Mouse (Mus musculus): Measurements from ENCODE around the gene Gm10273. TPM values are rescaled to one million over a fixed set of nuclear protein-coding genes. Genes with fewer than 3 reads are reported as not detected.

Gm10273 gene
- total and polyA plus RNA-seq, 3 experiments = 16.6 to 132 (median 28.6) TPM

- no peak overlapping the region for H3K27ac ChIP-seq (ENCODE audit: control insufficient read depth, low read depth, low read length)
- TF ChIP-seq GATA1 (IDR thresholded peaks at IDR 0.05; ENCODE audit: low read depth, low read length) (no peak), POLR2AphosphoS5 (IDR thresholded peaks at IDR 0.05; ENCODE audit: borderline replicate concordance, low read depth, low read length) (no peak), HCFC1 (IDR thresholded peaks at IDR 0.05; ENCODE audit: low read depth, low read length) (no peak)
Measured at GRCm38 (mm10) chr10:59365804-59366589, 29.4 kb upstream of the Gm10273 start.

DNA sequence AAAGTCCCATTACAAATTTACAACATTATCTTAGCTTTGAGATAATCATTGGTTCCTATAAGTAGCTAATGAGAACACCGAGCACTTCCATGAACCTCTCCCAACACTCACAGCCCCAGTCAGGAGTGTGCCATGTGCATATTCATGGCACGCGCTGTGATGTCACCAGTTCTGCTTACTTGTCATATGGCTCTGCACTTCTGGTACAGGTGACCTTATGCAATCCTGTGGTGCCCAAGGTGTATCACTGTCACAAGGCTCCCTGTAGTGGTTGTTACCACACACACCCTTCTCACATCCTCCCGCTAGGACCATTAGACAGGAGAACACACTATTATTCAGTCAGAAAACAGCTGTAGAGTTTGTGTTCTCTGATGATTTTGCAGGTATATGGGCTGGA lies 28.7 kb upstream of the Gm10273 start:
- no peaks in the 10 kb centered on the region for H3K79me2 ChIP-seq (ENCODE audit: control insufficient read depth, insufficient read depth, low read length, poor library complexity)
- TF ChIP-seq UBTF (IDR thresholded peaks at IDR 0.05; ENCODE audit: borderline replicate concordance, insufficient read depth, low read depth, low read length) (no peak), TCF12 (IDR thresholded peaks at IDR 0.05; ENCODE audit: low read depth, low read length) (no peak), EP300 (IDR thresholded peaks at IDR 0.05; ENCODE audit: low read depth in 1 of 2, low read length in 2 of 2) (no peak), GATA1 (IDR thresholded peaks at IDR 0.05; ENCODE audit: low read depth, low read length) (no peak), POLR2AphosphoS5 (IDR thresholded peaks at IDR 0.05; ENCODE audit: borderline replicate concordance, low read depth, low read length) (no peak), TAL1 (IDR thresholded peaks at IDR 0.05; ENCODE audit: low read length) (no peak), USF1 (IDR thresholded peaks at IDR 0.05; ENCODE audit: low read depth, low read length) (no peak), ZMIZ1 (IDR thresholded peaks at IDR 0.05; ENCODE audit: low read depth, low read length) (no peak), CTCF (IDR thresholded peaks at IDR 0.05 in 2 of 3, conservative IDR thresholded peaks at IDR 0.05 in 1 of 3; ENCODE audit: control insufficient read depth in 1 of 3, insufficient read depth in 1 of 3, low read depth in 2 of 3, low read length in 3 of 3, poor library complexity in 1 of 3, severe bottlenecking in 1 of 3) (no peak), MXI1 (IDR thresholded peaks at IDR 0.05; ENCODE audit: low read depth, low read length) (no peak), ZKSCAN1 (IDR thresholded peaks at IDR 0.05; ENCODE audit: low read depth, low read length) (no peak)
- no peak overlapping the region for H3K9ac ChIP-seq (ENCODE audit: control insufficient read depth, low read depth, low read length, poor library complexity, severe bottlenecking)
- H3K27ac ChIP-seq (ENCODE audit: control insufficient read depth, low read depth, low read length) = no peak overlapping the region
- peaks cover 0 to 34% of the 10 kb centered on the region in 2 experiments; a peak in 2 of 4 replicates for H3K36me3 ChIP-seq (ENCODE audit: control insufficient read depth in 1 of 2, insufficient read depth in 2 of 2, low read length in 2 of 2)
- no peak overlapping the region for H3K4me3 ChIP-seq (ENCODE audit: control insufficient read depth in 1 of 2, insufficient read depth in 1 of 2, low read depth in 2 of 2, low read length in 2 of 2)
- DNase-seq (ENCODE audit: low read depth, low spot score) = no peak
- H3K4me1 ChIP-seq (ENCODE audit: control insufficient read depth in 1 of 2, insufficient read depth in 2 of 2, low read length in 2 of 2) = no peaks in the 10 kb centered on the region
- no peaks in the 10 kb centered on the region for H3K27me3 ChIP-seq (ENCODE audit: control insufficient read depth in 1 of 2, insufficient read depth in 2 of 2, low read length in 2 of 2)
- no peaks in the 10 kb centered on the region for H3K9me3 ChIP-seq (replicated peaks; ENCODE audit: insufficient read depth, low read length)

More at GRCm38 (mm10) chr10:59365804-59366589, 29.4 kb upstream of the Gm10273 start:
- Histone ChIP-seq H3K36me3 (ENCODE audit: control insufficient read depth in 1 of 2, insufficient read depth in 2 of 2, low read length in 2 of 2) (peaks cover 0 to 35% of the 10 kb centered on the region in 2 experiments; a peak in 2 of 4 replicates), H3K9me3 (replicated peaks; ENCODE audit: insufficient read depth, low read length) (no peaks in the 10 kb centered on the region), H3K4me1 (ENCODE audit: control insufficient read depth in 1 of 2, insufficient read depth in 2 of 2, low read length in 2 of 2) (no peaks in the 10 kb centered on the region), H3K4me3 (ENCODE audit: control insufficient read depth in 1 of 2, insufficient read depth in 1 of 2, low read depth in 2 of 2, low read length in 2 of 2) (no peak overlapping the region), H3K9ac (ENCODE audit: control insufficient read depth, low read depth, low read length, poor library complexity, severe bottlenecking) (no peak overlapping the region), H3K27me3 (ENCODE audit: control insufficient read depth in 1 of 2, insufficient read depth in 2 of 2, low read length in 2 of 2) (no peaks in the 10 kb centered on the region), H3K79me2 (ENCODE audit: control insufficient read depth, insufficient read depth, low read length, poor library complexity) (no peaks in the 10 kb centered on the region)
- no peak for DNase-seq (ENCODE audit: low read depth, low spot score)

DNA sequence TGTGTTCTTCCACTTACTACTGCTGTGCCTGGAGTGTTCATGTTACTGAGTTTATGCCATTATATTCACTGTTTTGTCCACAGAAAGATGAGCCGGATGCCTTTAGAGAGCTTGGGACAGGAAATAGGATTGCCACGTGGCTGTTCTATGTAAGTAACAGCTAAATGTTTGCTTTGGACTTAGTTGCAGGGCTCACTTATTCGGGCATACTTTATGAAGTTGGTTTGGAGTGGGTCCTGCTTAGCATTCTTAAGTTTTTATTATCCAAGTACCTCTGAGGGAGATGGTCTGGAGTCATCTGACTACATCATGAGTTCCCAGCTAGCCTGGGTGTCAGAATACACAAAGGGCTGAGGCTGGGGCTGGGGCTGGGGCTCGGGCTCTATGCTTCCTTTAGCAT lies 28.2 kb upstream of the Gm10273 start:
- Histone ChIP-seq H3K9me3 (replicated peaks; ENCODE audit: insufficient read depth, low read length) (no peaks in the 10 kb centered on the region), H3K4me3 (ENCODE audit: control insufficient read depth in 1 of 2, insufficient read depth in 1 of 2, low read depth in 2 of 2, low read length in 2 of 2) (no peak overlapping the region), H3K27me3 (ENCODE audit: control insufficient read depth in 1 of 2, insufficient read depth in 2 of 2, low read length in 2 of 2) (no peaks in the 10 kb centered on the region), H3K36me3 (ENCODE audit: control insufficient read depth in 1 of 2, insufficient read depth in 2 of 2, low read length in 2 of 2) (peaks cover 0 to 30% of the 10 kb centered on the region in 2 experiments; a peak in 2 of 4 replicates), H3K27ac (ENCODE audit: control insufficient read depth, low read depth, low read length) (no peak overlapping the region), H3K9ac (ENCODE audit: control insufficient read depth, low read depth, low read length, poor library complexity, severe bottlenecking) (no peak overlapping the region), H3K79me2 (ENCODE audit: control insufficient read depth, insufficient read depth, low read length, poor library complexity) (no peaks in the 10 kb centered on the region), H3K4me1 (ENCODE audit: control insufficient read depth in 1 of 2, insufficient read depth in 2 of 2, low read length in 2 of 2) (no peaks in the 10 kb centered on the region)
- TF ChIP-seq SIN3A (IDR thresholded peaks at IDR 0.05; ENCODE audit: low read length) (no peak), POLR2A (IDR thresholded peaks at IDR 0.05; ENCODE audit: control insufficient read depth in 1 of 2, insufficient read depth in 1 of 2, low read depth in 1 of 2, low read length in 2 of 2, poor library complexity in 1 of 2) (no peak), CTCF (IDR thresholded peaks at IDR 0.05 in 2 of 3, conservative IDR thresholded peaks at IDR 0.05 in 1 of 3; ENCODE audit: control insufficient read depth in 1 of 3, insufficient read depth in 1 of 3, low read depth in 2 of 3, low read length in 3 of 3, poor library complexity in 1 of 3, severe bottlenecking in 1 of 3) (no peak), ZNF384 (IDR thresholded peaks at IDR 0.05; ENCODE audit: low read depth, low read length) (no peak), RCOR1 (IDR thresholded peaks at IDR 0.05; ENCODE audit: low read depth, low read length) (no peak), ZKSCAN1 (IDR thresholded peaks at IDR 0.05; ENCODE audit: low read depth, low read length) (no peak), ELF1 (IDR thresholded peaks at IDR 0.05; ENCODE audit: low read depth, low read length) (no peak), CHD1 (IDR thresholded peaks at IDR 0.05; ENCODE audit: low read depth, low read length) (no peak), POLR2AphosphoS5 (IDR thresholded peaks at IDR 0.05; ENCODE audit: borderline replicate concordance, low read depth, low read length) (no peak), MEF2A (IDR thresholded peaks at IDR 0.05; ENCODE audit: extremely low read depth, insufficient replicate concordance, low read depth, low read length, poor library complexity, severe bottlenecking) (no peak), SMC3 (IDR thresholded peaks at IDR 0.05; ENCODE audit: low read depth, low read length) (no peak), TAL1 (IDR thresholded peaks at IDR 0.05; ENCODE audit: low read length) (no peak)
- DNase-seq (ENCODE audit: low read depth, low spot score) = no peak

Data from MEL (cell line).